Mouse (Mus musculus) myocyte (in vitro differentiated cells): ENCODE data around the gene Suco. TPM values are rescaled to one million over a fixed set of nuclear protein-coding genes. Genes with fewer than 3 reads are reported as not detected.

Experiments
- H3K27me3 ChIP-seq: one replicate; pipeline ENCODE4 v1.6.1; 2011; ENCODE audit not compliant: control insufficient read depth, insufficient read depth, insufficient read length
- H3K36me3 ChIP-seq: one replicate; pipeline ENCODE4 v1.6.1; 2011; ENCODE audit not compliant: control insufficient read depth, insufficient read depth
- H3K4me2 ChIP-seq: one replicate; pipeline ENCODE4 v1.6.1; 2011; ENCODE audit warnings: low read depth, control low read depth
- H3K4me3 ChIP-seq: one replicate; pipeline ENCODE4 v1.5.1; 2011; ENCODE audit warnings: mild to moderate bottlenecking, control low read depth, moderate library complexity
- H3K79me2 ChIP-seq: one replicate; pipeline ENCODE4 v1.6.1; 2011; ENCODE audit not compliant: control insufficient read depth, insufficient read depth
- H3ac ChIP-seq: one replicate; pipeline ENCODE4 v1.6.1; 2011; ENCODE audit not compliant: control insufficient read depth, insufficient read length
- CEBPB ChIP-seq: IDR thresholded peaks from 2 replicates; pipeline ENCODE4 v1.6.1; 2011; ENCODE audit warnings: mild to moderate bottlenecking, moderate library complexity; ENCODE audit not compliant: poor library complexity, insufficient read depth, severe bottlenecking
- E2F4 ChIP-seq: IDR thresholded peaks from one replicate; pipeline ENCODE4 v1.6.1; 2011; ENCODE audit warnings: mild to moderate bottlenecking, control low read depth, moderate library complexity; ENCODE audit not compliant: insufficient read depth
- MAX ChIP-seq: IDR thresholded peaks from one replicate; pipeline ENCODE4 v1.6.1; 2011; ENCODE audit warnings: low read depth, mild to moderate bottlenecking, control low read depth
- MYOD1 ChIP-seq, 3 experiments: IDR thresholded peaks; one replicate each; pipeline ENCODE4 v1.6.1; 2011; ENCODE audit warnings: control low read depth in 2 of 3, low read depth in 2 of 3, mild to moderate bottlenecking in 2 of 3, moderate library complexity in 1 of 3; ENCODE audit not compliant: insufficient read length in 2 of 3, control insufficient read depth in 1 of 3
- MYOG ChIP-seq, 3 experiments: IDR thresholded peaks; one replicate each; pipeline ENCODE4 v1.6.1; 2011; ENCODE audit warnings: control low read depth in 2 of 3, low read depth in 2 of 3, mild to moderate bottlenecking in 2 of 3; ENCODE audit not compliant: insufficient read length in 2 of 3, control insufficient read depth in 1 of 3, insufficient read depth in 1 of 3
- POLR2A ChIP-seq: IDR thresholded peaks from one replicate; pipeline ENCODE4 v1.6.1; 2011; ENCODE audit warnings: low read depth, mild to moderate bottlenecking, control low read depth, moderate library complexity; ENCODE audit not compliant: insufficient read length
- POLR2AphosphoS2 ChIP-seq: IDR thresholded peaks from one replicate; pipeline ENCODE4 v1.6.1; 2011; ENCODE audit warnings: low read depth, control low read depth; ENCODE audit not compliant: insufficient read length
- REST ChIP-seq: IDR thresholded peaks from one replicate; pipeline ENCODE4 v1.6.1; 2011; ENCODE audit warnings: mild to moderate bottlenecking, control low read depth, moderate library complexity; ENCODE audit not compliant: insufficient read depth, insufficient read length
- SRF ChIP-seq: IDR thresholded peaks from one replicate; pipeline ENCODE4 v1.6.1; 2011; ENCODE audit warnings: low read depth; ENCODE audit not compliant: control insufficient read depth, insufficient read length
- TCF12 ChIP-seq: IDR thresholded peaks from one replicate; pipeline ENCODE4 v1.6.1; 2011; ENCODE audit warnings: mild to moderate bottlenecking, control low read depth; ENCODE audit not compliant: poor library complexity, insufficient read depth, severe bottlenecking
- TCF3 ChIP-seq: IDR thresholded peaks from one replicate; pipeline ENCODE4 v1.6.1; 2011; ENCODE audit warnings: low read depth, control low read depth; ENCODE audit not compliant: insufficient read length
- USF1 ChIP-seq: IDR thresholded peaks from one replicate; pipeline ENCODE4 v1.6.1; 2011; ENCODE audit warnings: low read depth, mild to moderate bottlenecking, control low read depth, moderate library complexity
- polyA plus RNA-seq: library from polyadenylated mRNA; unstranded; fragments of >200 nt; fragmentation: generic; extraction: Trizol; gene quantifications from one replicate; pipeline ENCODE4 v1.2.1, GENCODE M21; 2012; ENCODE audit warnings: missing spikeins

Suco gene
- polyA plus RNA-seq, 1 experiment: 3.9 TPM

DNA sequence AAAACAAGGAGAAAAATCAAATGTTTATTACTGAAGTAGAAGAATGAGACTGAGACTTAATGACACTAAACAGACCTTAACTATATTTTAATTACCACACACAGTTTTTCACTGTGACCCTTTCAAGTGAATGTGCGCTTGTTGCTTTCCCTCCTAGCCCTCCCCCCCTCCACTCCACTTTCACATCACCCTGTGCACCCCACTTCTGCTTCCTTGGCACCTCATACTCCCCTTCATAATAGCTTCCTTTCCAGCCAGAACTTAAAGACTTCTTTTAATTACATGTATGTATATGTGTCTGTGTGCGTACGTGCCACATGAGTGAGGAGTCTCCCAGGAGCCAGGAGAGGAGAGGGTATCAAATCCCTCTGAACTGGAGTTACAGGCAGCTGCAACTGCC is 12.3 kb upstream of the Suco start:
- TF ChIP-seq CEBPB: no peak
- no peak for TF ChIP-seq POLR2A
- no peak for TF ChIP-seq TCF12
- TF ChIP-seq E2F4: no peak
- no peak for TF ChIP-seq MYOD1 (IDR thresholded peaks at IDR 0.05; ENCODE audit: control insufficient read depth in 1 of 3, insufficient read length in 2 of 3, low read depth in 2 of 3)
- TF ChIP-seq REST: no peak
- TF ChIP-seq USF1: no peak
- no peak for TF ChIP-seq SRF
- no peak for TF ChIP-seq MYOG (IDR thresholded peaks at IDR 0.05; ENCODE audit: control insufficient read depth in 1 of 3, insufficient read depth in 1 of 3, insufficient read length in 2 of 3, low read depth in 2 of 3)
- no peak for TF ChIP-seq POLR2AphosphoS2
- no peak for TF ChIP-seq TCF3
- TF ChIP-seq MAX: no peak
- Histone ChIP-seq H3K4me2 (no peak overlapping the region), H3K79me2 (no peaks in the 10 kb centered on the region), H3K36me3 (no peaks in the 10 kb centered on the region), H3K27me3 (no peaks in the 10 kb centered on the region), H3ac (no peak overlapping the region), H3K4me3 (no peak overlapping the region)

DNA sequence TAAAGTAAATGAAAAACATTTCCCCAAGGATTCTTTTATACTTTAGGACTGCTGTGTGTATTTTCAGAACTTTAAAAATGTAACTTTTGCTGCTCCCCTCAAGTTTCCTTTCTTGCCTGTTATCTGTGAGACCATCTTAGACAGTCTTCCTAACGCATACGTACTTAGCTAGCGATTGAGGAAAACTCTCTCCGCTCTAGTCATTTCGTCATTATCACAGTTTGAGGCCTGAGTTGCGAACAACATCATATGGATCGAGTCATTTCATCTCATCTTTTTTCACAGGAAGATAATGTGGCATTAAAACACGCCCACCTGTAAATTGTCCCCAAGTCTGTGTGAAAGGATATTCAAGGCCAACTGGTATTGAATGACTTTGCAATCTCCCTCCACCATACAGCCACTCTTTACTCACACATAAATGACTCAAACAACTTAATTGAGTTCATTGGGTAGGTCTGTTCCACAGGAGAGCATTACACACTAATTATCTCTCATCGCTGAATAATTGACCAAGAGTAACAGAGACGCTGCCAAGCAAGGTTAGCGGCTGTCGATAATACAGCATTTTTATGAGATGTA is 11.3 kb upstream of the Suco start:
- Histone ChIP-seq H3K36me3 (no peaks in the 10 kb centered on the region), H3K27me3 (no peaks in the 10 kb centered on the region), H3K4me2 (no peak overlapping the region), H3K4me3 (no peak overlapping the region), H3K79me2 (no peaks in the 10 kb centered on the region), H3ac (no peak overlapping the region)
- no peak for TF ChIP-seq MAX
- TF ChIP-seq USF1: no peak
- no peak for TF ChIP-seq E2F4
- no peak for TF ChIP-seq TCF3
- no peak for TF ChIP-seq TCF12
- TF ChIP-seq POLR2AphosphoS2: no peak
- no peak for TF ChIP-seq POLR2A
- TF ChIP-seq MYOG (IDR thresholded peaks at IDR 0.05; ENCODE audit: control insufficient read depth in 1 of 3, insufficient read depth in 1 of 3, insufficient read length in 2 of 3, low read depth in 2 of 3): no peak
- TF ChIP-seq SRF: no peak
- no peak for TF ChIP-seq MYOD1 (IDR thresholded peaks at IDR 0.05; ENCODE audit: control insufficient read depth in 1 of 3, insufficient read length in 2 of 3, low read depth in 2 of 3)
- TF ChIP-seq CEBPB: no peak
- TF ChIP-seq REST: no peak

DNA sequence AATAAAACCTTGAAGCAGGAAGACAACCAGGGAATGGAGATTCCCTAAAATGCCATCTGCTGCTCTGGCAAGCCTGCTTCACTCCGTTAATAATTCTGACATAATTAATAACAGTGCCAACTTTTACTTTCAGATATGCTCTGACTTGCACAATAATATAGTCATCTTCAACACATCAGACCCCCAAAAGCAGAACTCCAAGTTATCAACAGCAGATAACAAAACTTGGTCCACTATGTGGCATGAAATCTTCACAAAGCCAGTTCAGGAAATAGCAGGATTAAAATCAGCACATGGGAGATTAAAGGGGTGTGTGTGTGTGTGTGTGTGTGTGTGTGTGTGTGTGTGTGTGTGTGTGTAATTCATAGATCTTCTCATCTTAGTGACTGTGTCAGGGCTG is 9.3 kb upstream of the Suco start:
- Histone ChIP-seq H3K4me3 (no peak overlapping the region), H3K4me2 (no peak overlapping the region), H3K36me3 (no peaks in the 10 kb centered on the region), H3K27me3 (no peaks in the 10 kb centered on the region), H3K79me2 (no peaks in the 10 kb centered on the region), H3ac (no peak overlapping the region)
- TF ChIP-seq MYOG (IDR thresholded peaks at IDR 0.05; ENCODE audit: control insufficient read depth in 1 of 3, insufficient read depth in 1 of 3, insufficient read length in 2 of 3, low read depth in 2 of 3) (no peak), TCF12 (no peak), E2F4 (no peak), USF1 (no peak), MYOD1 (IDR thresholded peaks at IDR 0.05; ENCODE audit: control insufficient read depth in 1 of 3, insufficient read length in 2 of 3, low read depth in 2 of 3) (no peak)

DNA sequence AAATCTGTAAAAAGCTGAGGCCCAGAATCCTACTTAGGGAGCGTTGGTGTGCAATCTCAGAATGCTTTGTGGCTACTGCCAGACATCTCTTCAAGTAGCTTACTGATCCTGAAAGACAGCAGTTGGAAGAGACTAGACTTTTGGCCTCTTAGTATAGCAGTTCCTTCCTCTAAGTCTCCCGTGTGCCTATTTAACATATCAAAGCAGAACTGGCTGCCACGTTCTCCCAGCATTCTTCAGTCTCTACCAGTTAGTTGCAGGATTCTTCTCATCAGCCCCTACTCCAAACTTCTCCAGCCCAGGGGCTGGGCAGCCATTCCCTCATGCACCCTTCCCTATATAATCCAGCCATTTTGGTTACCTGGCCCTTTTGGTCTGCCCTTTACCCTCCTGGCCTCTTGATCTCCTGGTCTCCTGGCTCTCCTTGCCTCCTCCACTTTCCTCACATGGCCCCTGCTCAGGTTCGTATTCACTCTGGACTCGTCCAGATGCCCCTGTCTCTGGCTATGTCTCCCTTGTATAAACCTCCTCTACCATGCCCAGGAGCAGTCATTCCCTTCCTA is 1.2 kb upstream of the Suco start:
- Histone ChIP-seq H3ac (no peak overlapping the region), H3K4me3 (peak overlapping the region; percentile 73), H3K4me2 (peak overlapping the region; percentile 96), H3K79me2 (peaks cover 36% of the 10 kb centered on the region), H3K36me3 (no peaks in the 10 kb centered on the region), H3K27me3 (no peaks in the 10 kb centered on the region)
- TF ChIP-seq POLR2AphosphoS2: no peak
- TF ChIP-seq USF1: no peak
- no peak for TF ChIP-seq E2F4
- no peak for TF ChIP-seq CEBPB
- no peak for TF ChIP-seq POLR2A
- no peak for TF ChIP-seq SRF
- TF ChIP-seq MYOG (IDR thresholded peaks at IDR 0.05; ENCODE audit: control insufficient read depth in 1 of 3, insufficient read depth in 1 of 3, insufficient read length in 2 of 3, low read depth in 2 of 3): no peak
- no peak for TF ChIP-seq REST
- TF ChIP-seq TCF12: no peak
- no peak for TF ChIP-seq MYOD1 (IDR thresholded peaks at IDR 0.05; ENCODE audit: control insufficient read depth in 1 of 3, insufficient read length in 2 of 3, low read depth in 2 of 3)
- no peak for TF ChIP-seq TCF3
- no peak for TF ChIP-seq MAX
